Mouse (Mus musculus) CH12.LX (cell line): ENCODE data around the gene Pcbd2. TPM values are rescaled to one million over a fixed set of nuclear protein-coding genes. Genes with fewer than 3 reads are reported as not detected.
A peak's percentile ranks its signal among the peaks of the same experiment; 100 is the strongest.

ENCODE experiments used
- DNase-seq: peaks from one replicate; pipeline ENCODE4 v3.0.0-alpha.2; 2013; ENCODE audit errors: extremely low read depth
- H3K27ac ChIP-seq: 2 replicates; pipeline ENCODE4 v1.5.1; 2012; ENCODE audit warnings: low read depth, mild to moderate bottlenecking, control low read depth, moderate library complexity; ENCODE audit not compliant: insufficient read depth
- H3K27me3 ChIP-seq: replicated peaks from 2 replicates; pipeline ENCODE3; 2012; ENCODE audit warnings: inconsistent platforms
- H3K36me3 ChIP-seq, 2 experiments: replicated peaks in 1 of 2; 2 replicates each; pipeline versions ENCODE3 to v1.6.1; 2012; ENCODE audit warnings: inconsistent platforms in 1 of 2, low read length in 1 of 2, mild to moderate bottlenecking in 1 of 2, mixed read lengths in 1 of 2, moderate library complexity in 1 of 2; ENCODE audit not compliant: control insufficient read depth in 1 of 2, insufficient read depth in 1 of 2
- H3K4me1 ChIP-seq, 2 experiments: 2 replicates each; pipeline ENCODE4 v1.6.1; 2012; ENCODE audit warnings: inconsistent platforms in 1 of 2, moderate library complexity in 1 of 2; ENCODE audit not compliant: insufficient read depth in 2 of 2, control insufficient read depth in 1 of 2
- H3K4me2 ChIP-seq: 2 replicates; pipeline ENCODE4 v1.6.1; 2012; ENCODE audit warnings: low read depth, mild to moderate bottlenecking, control low read depth; ENCODE audit not compliant: poor library complexity, insufficient read depth, severe bottlenecking
- H3K4me3 ChIP-seq, 3 experiments: fragments of 150-350 bp in 1 of 3; sonication (generic) in 1 of 3; replicated peaks in 1 of 3; 2 replicates each; pipeline versions ENCODE3 to v1.5.1; 2011 to 2012; ENCODE audit warnings: low read depth in 2 of 3, low read length in 2 of 3, mild to moderate bottlenecking in 2 of 3, moderate library complexity in 2 of 3, control low read depth in 1 of 3, improper control_type of control experiment in 1 of 3, inconsistent platforms in 1 of 3, mixed read lengths in 1 of 3; ENCODE audit not compliant: poor library complexity in 1 of 3
- H3K79me2 ChIP-seq: replicated peaks from 2 replicates; pipeline ENCODE4 v1.6.1; 2012; ENCODE audit warnings: mild to moderate bottlenecking, moderate library complexity; ENCODE audit not compliant: control insufficient read depth, poor library complexity, insufficient read depth, severe bottlenecking; ENCODE audit errors: extremely low read depth
- H3K9ac ChIP-seq: 2 replicates; pipeline ENCODE4 v1.6.1; 2012; ENCODE audit warnings: low read depth, mild to moderate bottlenecking, control low read depth, moderate library complexity; ENCODE audit not compliant: insufficient read depth
- H3K9me3 ChIP-seq: replicated peaks from 2 replicates; pipeline ENCODE3; 2012; ENCODE audit warnings: low read length, inconsistent platforms, mixed read lengths
- BHLHE40 ChIP-seq: IDR thresholded peaks from 2 replicates; pipeline ENCODE4 v1.6.1; 2011; ENCODE audit warnings: mild to moderate bottlenecking, low read depth, low read length, improper control_type of control experiment
- CHD1 ChIP-seq: IDR thresholded peaks from 2 replicates; pipeline ENCODE4 v1.6.1; 2012; ENCODE audit warnings: low read depth, low read length, improper control_type of control experiment, inconsistent platforms
- CHD2 ChIP-seq: IDR thresholded peaks from 2 replicates; pipeline ENCODE4 v1.6.1; 2011; ENCODE audit warnings: low read length, improper control_type of control experiment
- CTCF ChIP-seq, 2 experiments: IDR thresholded peaks in 1 of 2; conservative IDR thresholded peaks in 1 of 2; 2 replicates each; pipeline ENCODE4 v1.5.1; 2011 to 2012; ENCODE audit warnings: low read depth in 2 of 2, low read length in 2 of 2, improper control_type of control experiment in 1 of 2, inconsistent platforms in 1 of 2, mild to moderate bottlenecking in 1 of 2, moderate library complexity in 1 of 2
- E2F4 ChIP-seq: IDR thresholded peaks from 2 replicates; pipeline ENCODE4 v1.6.1; 2011; ENCODE audit warnings: low read depth, low read length, improper control_type of control experiment; ENCODE audit not compliant: insufficient replicate concordance
- EP300 ChIP-seq: IDR thresholded peaks from 2 replicates; pipeline ENCODE4 v1.6.1; 2011; ENCODE audit warnings: low read length, improper control_type of control experiment
- ETS1 ChIP-seq: conservative IDR thresholded peaks from 2 replicates; pipeline ENCODE4 v1.6.1; 2012; ENCODE audit warnings: low read depth, mild to moderate bottlenecking, inconsistent platforms, low read length, improper control_type of control experiment, moderate library complexity
- GABPA ChIP-seq: IDR thresholded peaks from 2 replicates; pipeline ENCODE4 v1.6.1; 2012; ENCODE audit warnings: low read depth, low read length, improper control_type of control experiment, inconsistent platforms; ENCODE audit not compliant: insufficient replicate concordance
- HCFC1 ChIP-seq: IDR thresholded peaks from 2 replicates; pipeline ENCODE4 v1.6.1; 2012; ENCODE audit warnings: low read depth, mild to moderate bottlenecking, inconsistent platforms, low read length, improper control_type of control experiment
- IRF4 ChIP-seq: IDR thresholded peaks from 2 replicates; pipeline ENCODE4 v1.6.1; 2014; ENCODE audit warnings: low read depth, mild to moderate bottlenecking, inconsistent platforms, low read length, improper control_type of control experiment
- JUN ChIP-seq: IDR thresholded peaks from 2 replicates; pipeline ENCODE4 v1.6.1; 2011; ENCODE audit warnings: low read depth, mild to moderate bottlenecking, low read length, improper control_type of control experiment, moderate library complexity; ENCODE audit not compliant: insufficient read depth
- JUND ChIP-seq: conservative IDR thresholded peaks from 2 replicates; pipeline ENCODE4 v1.6.1; 2011; ENCODE audit warnings: low read depth, low read length, improper control_type of control experiment
- KAT2A ChIP-seq: IDR thresholded peaks from 2 replicates; pipeline ENCODE4 v1.6.1; 2012; ENCODE audit warnings: low read length, improper control_type of control experiment, inconsistent platforms; ENCODE audit not compliant: insufficient replicate concordance
- MAFK ChIP-seq: IDR thresholded peaks from 2 replicates; pipeline ENCODE4 v1.6.1; 2011; ENCODE audit warnings: low read length, improper control_type of control experiment; ENCODE audit not compliant: insufficient replicate concordance
- MAX ChIP-seq: IDR thresholded peaks from 2 replicates; pipeline ENCODE4 v1.6.1; 2011; ENCODE audit warnings: low read length, improper control_type of control experiment
- MAZ ChIP-seq: IDR thresholded peaks from 2 replicates; pipeline ENCODE4 v1.6.1; 2012; ENCODE audit warnings: low read depth, mild to moderate bottlenecking, inconsistent platforms, low read length, improper control_type of control experiment, moderate library complexity
- MEF2A ChIP-seq: IDR thresholded peaks from 2 replicates; pipeline ENCODE4 v1.6.1; 2014; ENCODE audit warnings: low read depth, mild to moderate bottlenecking, inconsistent platforms, low read length, improper control_type of control experiment, borderline replicate concordance
- MXI1 ChIP-seq: IDR thresholded peaks from 2 replicates; pipeline ENCODE4 v1.6.1; 2011; ENCODE audit warnings: mild to moderate bottlenecking, low read depth, low read length, improper control_type of control experiment
- MYC ChIP-seq: IDR thresholded peaks from 2 replicates; pipeline ENCODE4 v1.6.1; 2011; ENCODE audit warnings: low read depth, mild to moderate bottlenecking, improper control_type of control experiment, low read length
- NELFE ChIP-seq: IDR thresholded peaks from 2 replicates; pipeline ENCODE4 v1.6.1; 2011; ENCODE audit warnings: low read depth, low read length, improper control_type of control experiment
- NRF1 ChIP-seq: IDR thresholded peaks from 2 replicates; pipeline ENCODE4 v1.6.1; 2014; ENCODE audit warnings: low read depth, mild to moderate bottlenecking, inconsistent platforms, low read length, improper control_type of control experiment, moderate library complexity
- PAX5 ChIP-seq: IDR thresholded peaks from 2 replicates; pipeline ENCODE4 v1.6.1; 2012; ENCODE audit warnings: low read length, inconsistent platforms, mixed read lengths
- POLR2A ChIP-seq: IDR thresholded peaks from 2 replicates; pipeline ENCODE4 v1.6.1; 2011; ENCODE audit warnings: low read depth, mild to moderate bottlenecking, improper control_type of control experiment, low read length
- POLR2AphosphoS2 ChIP-seq: IDR thresholded peaks from 2 replicates; pipeline ENCODE4 v1.6.1; 2011; ENCODE audit warnings: low read depth, low read length, improper control_type of control experiment
- RAD21 ChIP-seq: IDR thresholded peaks from 2 replicates; pipeline ENCODE4 v1.6.1; 2011; ENCODE audit warnings: low read depth, mild to moderate bottlenecking, low read length, improper control_type of control experiment, moderate library complexity
- RCOR1 ChIP-seq: conservative IDR thresholded peaks from 2 replicates; pipeline ENCODE4 v1.6.1; 2012; ENCODE audit warnings: low read depth, mild to moderate bottlenecking, inconsistent platforms, low read length, improper control_type of control experiment
- SIN3A ChIP-seq: IDR thresholded peaks from 2 replicates; pipeline ENCODE4 v1.6.1; 2012; ENCODE audit warnings: low read length, improper control_type of control experiment, inconsistent platforms
- TBP ChIP-seq: conservative IDR thresholded peaks from 2 replicates; pipeline ENCODE4 v1.6.1; 2011; ENCODE audit warnings: low read depth, low read length, improper control_type of control experiment
- TCF12 ChIP-seq: IDR thresholded peaks from 2 replicates; pipeline ENCODE4 v1.6.1; 2014; ENCODE audit warnings: low read depth, mild to moderate bottlenecking, inconsistent platforms, low read length, improper control_type of control experiment
- UBTF ChIP-seq: IDR thresholded peaks from 2 replicates; pipeline ENCODE4 v1.6.1; 2012; ENCODE audit warnings: low read depth, mild to moderate bottlenecking, inconsistent platforms, low read length, improper control_type of control experiment, moderate library complexity
- USF2 ChIP-seq: conservative IDR thresholded peaks from 2 replicates; pipeline ENCODE4 v1.6.1; 2011; ENCODE audit warnings: low read depth, low read length, improper control_type of control experiment
- ZC3H11A ChIP-seq: IDR thresholded peaks from 2 replicates; pipeline ENCODE4 v1.6.1; 2012; ENCODE audit warnings: low read depth, mild to moderate bottlenecking, inconsistent platforms, low read length, improper control_type of control experiment
- ZKSCAN1 ChIP-seq: IDR thresholded peaks from 2 replicates; pipeline ENCODE4 v1.6.1; 2012; ENCODE audit warnings: low read depth, inconsistent platforms, low read length, improper control_type of control experiment, borderline replicate concordance
- ZMIZ1 ChIP-seq: IDR thresholded peaks from 2 replicates; pipeline ENCODE4 v1.6.1; 2012; ENCODE audit warnings: low read depth, mild to moderate bottlenecking, inconsistent platforms, low read length, improper control_type of control experiment
- ZNF384 ChIP-seq: IDR thresholded peaks from 2 replicates; pipeline ENCODE4 v1.6.1; 2012; ENCODE audit warnings: low read depth, low read length, improper control_type of control experiment, inconsistent platforms
- dilution Hi-C: fragments of 300-500 bp; cut with MboI; formaldehyde crosslinking; loops from 2 replicates; pipeline ENCODE4 v1.14.3; 2020; ENCODE audit warnings: low sequenced_read_pairs; ENCODE audit not compliant: extremely low pct_unique_long_range_greater_than_20kb, extremely low pct_ligation_motif_present
- in situ Hi-C: fragments of 300-500 bp; cut with MboI; formaldehyde crosslinking; loops from 3 replicates; pipeline ENCODE4 v1.14.3; 2019; ENCODE audit warnings: low sequenced_read_pairs, low pct_ligation_motif_present, low pct_unique_long_range_greater_than_20kb, mixed read lengths
- polyA plus RNA-seq: library from polyadenylated mRNA; unstranded; fragments of >175 nt; gene quantifications from 2 replicates; pipeline ENCODE4 v1.2.1, GENCODE M21; 2012; ENCODE audit warnings: low read depth; ENCODE audit not compliant: insufficient read length
- total RNA-seq, 2 experiments: library from RNA; depleted of rRNA; stranded (reverse); fragments of 300-350 nt in 1 of 2; fragments of >200 nt in 1 of 2; gene quantifications; 2 replicates each; pipeline ENCODE4 v1.2.3; 2012 to 2014

Pcbd2 gene
- total and polyA plus RNA-seq, 3 experiments = 20.6 to 44.9 (median 32.1) TPM

DNA sequence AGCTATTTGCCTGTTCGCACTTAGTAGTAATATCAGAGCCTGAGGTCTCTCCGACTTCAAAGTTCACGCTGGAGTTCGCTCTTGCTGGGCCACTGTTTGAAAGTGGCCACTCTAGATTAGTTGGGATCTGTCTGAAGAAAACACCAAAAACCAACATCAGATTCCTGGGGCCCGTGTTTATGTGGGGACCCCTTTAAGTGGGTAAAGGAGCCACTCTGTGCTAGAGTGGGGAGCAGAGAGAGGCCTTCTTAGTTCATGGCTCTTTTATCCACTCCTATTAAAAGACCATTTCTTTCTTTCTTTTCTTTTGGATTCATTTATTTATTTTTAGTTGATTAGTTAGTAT lies 12.0 kb upstream of the Pcbd2 start:
- peaks cover 8 to 30% of the 10 kb centered on the region in 2 experiments for H3K36me3 ChIP-seq
- no peaks in the 10 kb centered on the region; the same call in 1 of the 2 replicates for H3K79me2 ChIP-seq
- peak overlapping the region; percentile 62 for H3K4me2 ChIP-seq
- H3K4me1 ChIP-seq = peaks cover 0 to 21% of the 10 kb centered on the region in 2 experiments; a peak in 2 of 4 replicates
- H3K27ac ChIP-seq = no peak overlapping the region
- in situ Hi-C loops = no loop called here
- H3K9me3 ChIP-seq = no peaks in the 10 kb centered on the region
- peak overlapping the region; percentile 82 to 96 (median 86) for H3K4me3 ChIP-seq
- no peaks in the 10 kb centered on the region for H3K27me3 ChIP-seq
- dilution Hi-C loops = no loop called here
- TF ChIP-seq JUND (no peak), KAT2A (no peak), MYC (no peak), ZC3H11A (no peak), RCOR1 (peak; percentile 48; the same call in 1 of the 2 replicates), CTCF (conservative IDR thresholded peaks at IDR 0.05 in 1 of 2, IDR thresholded peaks at IDR 0.05 in 1 of 2; ENCODE audit: low read depth in 2 of 2, low read length in 2 of 2) (no peak), GABPA (no peak), ZMIZ1 (no peak), HCFC1 (0 out of 2 replicates have a peak, but pooled peaks have one; percentile 28), JUN (no peak), BHLHE40 (no peak), NRF1 (no peak), CHD1 (0 out of 2 replicates have a peak, but pooled peaks have one; percentile 15), ZNF384 (no peak), MXI1 (no peak), RAD21 (no peak), NELFE (no peak), UBTF (no peak), ETS1 (no peak), MEF2A (no peak), CHD2 (no peak), IRF4 (no peak), E2F4 (no peak), MAZ (no peak), POLR2A (no peak), TCF12 (no peak), TBP (no peak), USF2 (no peak), POLR2AphosphoS2 (no peak), MAX (no peak), MAFK (no peak), SIN3A (peak; percentile 68), ZKSCAN1 (no peak), PAX5 (no peak), EP300 (0 out of 2 replicates have a peak, but pooled peaks have one; percentile 26)
- H3K9ac ChIP-seq = peak overlapping the region; percentile 70
- peak; percentile 29 for DNase-seq
